ENCODE assay signal across 20 mouse cellular contexts in genomic region chr3:28226181-28226580, GRCm38 (mm10).
"Had no signal": no experiment of that assay in that cellular context is flagged by ENCODE, and none has a peak within 500 bp of the region (broad histone marks: within the 10 kb centered on the region; RNA-seq: fewer than 3 reads in every experiment).

No protein-coding gene starts in this region.

- H3K4me3 ChIP-seq: kidney, embryonic 15.5 days; limb, embryonic 12.5 days; limb, embryonic 15.5 days; liver, embryonic 15.5 days; lung, embryonic 15.5 days; megakaryocyte, embryonic 14.5 days; midbrain, embryonic 10.5 days; midbrain, embryonic 13.5 days; myocyte; neural tube, embryonic 13.5 days had no signal

- DNase-seq: kidney, adult 11 months; kidney, adult 8-10 months; kidney, postnatal 10 days; kidney, postnatal 36 days; lung, adult 18-20 months; lung, postnatal 10 days; lung, postnatal 36 days; thymus, postnatal 25 days had no signal

- H3K9me3 ChIP-seq: kidney, embryonic 15.5 days; limb, embryonic 12.5 days; limb, embryonic 15.5 days; liver, embryonic 15.5 days; lung, embryonic 15.5 days; midbrain, embryonic 10.5 days; midbrain, embryonic 13.5 days; neural tube, embryonic 13.5 days had no signal

- H3K36me3 ChIP-seq: kidney, embryonic 15.5 days; limb, embryonic 12.5 days; limb, embryonic 15.5 days; liver, embryonic 15.5 days; lung, embryonic 15.5 days; midbrain, embryonic 10.5 days; midbrain, embryonic 13.5 days; neural tube, embryonic 13.5 days had no signal

- H3K9ac ChIP-seq: kidney, embryonic 15.5 days; limb, embryonic 12.5 days; limb, embryonic 15.5 days; liver, embryonic 15.5 days; lung, embryonic 15.5 days; midbrain, embryonic 13.5 days; neural tube, embryonic 13.5 days had no signal

- H3K27me3 ChIP-seq: kidney, embryonic 15.5 days; limb, embryonic 12.5 days; limb, embryonic 15.5 days; liver, embryonic 15.5 days; lung, embryonic 15.5 days; megakaryocyte, embryonic 14.5 days; midbrain, embryonic 13.5 days; neural tube, embryonic 13.5 days had no signal

- ATAC-seq: midbrain, embryonic 13.5 days; midbrain, embryonic 16.5 days had no signal

- H3K27ac ChIP-seq: kidney, embryonic 15.5 days; limb, embryonic 12.5 days; limb, embryonic 15.5 days; liver, embryonic 15.5 days; lung, embryonic 15.5 days; midbrain, embryonic 10.5 days; midbrain, embryonic 13.5 days had no signal

- H3K4me2 ChIP-seq: kidney, embryonic 15.5 days; limb, embryonic 12.5 days; limb, embryonic 15.5 days; liver, embryonic 11.5 days; liver, embryonic 15.5 days; lung, embryonic 15.5 days; midbrain, embryonic 13.5 days; neural tube, embryonic 13.5 days had no signal

- H3K4me1 ChIP-seq: kidney, embryonic 15.5 days; liver, embryonic 15.5 days; lung, embryonic 15.5 days had no signal
